Mouse (Mus musculus): Measurements from ENCODE around the gene Abca9. TPM values are rescaled to one million over a fixed set of nuclear protein-coding genes. Genes with fewer than 3 reads are reported as not detected.

The Abca9 gene
- polyA plus RNA-seq, 1 experiment from 2014 or later, result 1.5 TPM

DNA sequence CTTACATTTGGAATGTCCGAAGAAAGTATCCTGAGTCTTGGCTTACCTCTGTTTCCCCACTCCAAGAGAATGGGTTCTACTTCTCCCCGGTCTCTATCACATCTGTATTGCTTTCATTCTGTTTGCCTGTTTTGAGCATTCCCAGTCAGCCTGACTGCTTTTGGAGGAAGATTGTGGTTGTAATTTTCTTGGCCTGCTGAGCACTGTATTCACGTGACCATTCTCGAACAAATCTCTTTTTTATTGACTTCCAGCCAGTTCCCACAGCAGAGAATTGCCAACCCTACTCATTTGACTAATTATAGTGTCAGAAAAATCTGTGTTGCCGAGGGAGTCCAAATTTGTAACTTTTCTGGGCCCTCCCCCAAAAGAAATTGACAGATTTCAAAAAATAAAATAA, 72.1 kb downstream of the Abca9 start, which contains the start of gene Abca8a:
Gene Abca8a (minus strand): TSS at position 121 of the 400 bp plus-strand sequence.
- H3K4me2 ChIP-seq (ENCODE audit: low read depth, low read length), result peak within 1 kb of the TSS; percentile 17; the same call in 1 of the 2 replicates
- no peak within 1 kb of the TSS for H3K9ac ChIP-seq (ENCODE audit: low read depth, low read length)
- H3K36me3 ChIP-seq (ENCODE audit: control insufficient read depth, insufficient read depth), result no peaks in the 10 kb centered on the region
- 44% methylated on average over 5 of the region's 5 CpGs for WGBS (ENCODE audit: insufficient replicate concordance)
- H3K9me3 ChIP-seq (replicated peaks; ENCODE audit: control insufficient read depth, low read length), result no peaks in the 10 kb centered on the region
- no peaks in the 10 kb centered on the region for H3K27me3 ChIP-seq (ENCODE audit: control insufficient read depth, insufficient read depth, low read depth, low read length)
- H3K4me1 ChIP-seq (ENCODE audit: control insufficient read depth, low read depth, low read length), result no peaks in the 10 kb centered on the region
- no peak within 1 kb of the TSS for H3K27ac ChIP-seq (ENCODE audit: low read length)
- no peak for ATAC-seq (ENCODE audit: low read depth)
- no peak within 1 kb of the TSS for H3K4me3 ChIP-seq (ENCODE audit: low read depth, low read length)

DNA sequence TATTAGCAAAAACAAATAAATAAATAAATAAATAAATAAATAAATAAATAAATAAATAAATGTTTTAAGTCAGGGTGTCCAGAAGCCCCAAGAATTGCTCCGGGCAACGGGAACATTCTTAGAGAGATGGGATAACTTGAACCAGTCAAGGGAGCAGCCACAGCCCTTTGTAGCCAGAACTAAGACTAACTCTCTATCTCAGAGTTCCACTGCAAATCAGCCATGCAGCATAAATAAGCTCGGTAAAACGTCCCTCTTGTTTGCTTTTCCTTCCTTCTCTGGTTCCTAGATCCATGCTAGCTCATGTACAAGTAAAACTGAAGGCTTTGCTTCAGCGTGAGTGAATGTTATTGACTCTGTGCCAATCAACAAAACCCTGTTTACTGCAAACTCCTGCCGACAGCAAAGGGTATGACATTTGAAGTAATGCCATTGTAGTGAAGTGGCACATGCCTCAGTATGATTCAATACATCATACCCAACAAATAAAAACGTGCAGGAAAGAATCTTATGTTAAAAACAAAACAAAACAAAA, 73.1 kb downstream of the Abca9 start:
- Histone ChIP-seq H3K9ac (ENCODE audit: low read depth, low read length) (no peak overlapping the region), H3K9me3 (replicated peaks; ENCODE audit: control insufficient read depth, low read length) (no peaks in the 10 kb centered on the region), H3K4me1 (ENCODE audit: control insufficient read depth, low read depth, low read length) (no peaks in the 10 kb centered on the region), H3K36me3 (ENCODE audit: control insufficient read depth, insufficient read depth) (no peaks in the 10 kb centered on the region), H3K4me2 (ENCODE audit: low read depth, low read length) (0 out of 2 replicates have a peak overlapping the region, but pooled peaks have one; percentile 17), H3K27me3 (ENCODE audit: control insufficient read depth, insufficient read depth, low read depth, low read length) (no peaks in the 10 kb centered on the region), H3K4me3 (ENCODE audit: low read depth, low read length) (no peak overlapping the region), H3K27ac (ENCODE audit: low read length) (no peak overlapping the region)
- no peak for ATAC-seq (ENCODE audit: low read depth)
- WGBS (ENCODE audit: insufficient replicate concordance), result 49% methylated on average over 7 of the region's 7 CpGs

DNA sequence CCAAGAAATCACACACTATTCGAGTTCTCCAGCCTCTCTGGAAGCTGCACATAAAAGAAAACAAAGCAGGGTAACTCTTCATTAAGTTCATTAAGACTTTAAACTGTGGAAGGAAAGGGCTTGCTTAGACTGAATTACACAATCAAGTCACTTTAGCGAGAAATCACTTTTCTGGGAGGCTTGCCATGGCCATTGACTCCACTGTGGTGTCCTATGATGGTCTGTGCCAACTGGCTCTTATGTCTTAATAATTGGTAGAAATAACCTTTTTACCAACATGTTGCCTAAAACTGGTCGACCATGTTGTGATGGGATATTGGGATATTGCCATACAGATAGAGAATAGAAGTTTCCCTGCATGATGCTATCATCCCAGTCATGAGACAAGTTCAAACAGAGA, 73.8 kb downstream of the Abca9 start:
- WGBS (ENCODE audit: insufficient replicate concordance), result 54% methylated on average over 3 of the region's 3 CpGs
- Histone ChIP-seq H3K36me3 (ENCODE audit: control insufficient read depth, insufficient read depth) (no peaks in the 10 kb centered on the region), H3K27ac (ENCODE audit: low read length) (no peak overlapping the region), H3K9ac (ENCODE audit: low read depth, low read length) (no peak overlapping the region), H3K27me3 (ENCODE audit: control insufficient read depth, insufficient read depth, low read depth, low read length) (no peaks in the 10 kb centered on the region), H3K4me1 (ENCODE audit: control insufficient read depth, low read depth, low read length) (no peaks in the 10 kb centered on the region), H3K9me3 (replicated peaks; ENCODE audit: control insufficient read depth, low read length) (no peaks in the 10 kb centered on the region), H3K4me3 (ENCODE audit: low read depth, low read length) (no peak overlapping the region), H3K4me2 (ENCODE audit: low read depth, low read length) (no peak overlapping the region)
- ATAC-seq (ENCODE audit: low read depth), result no peak

DNA sequence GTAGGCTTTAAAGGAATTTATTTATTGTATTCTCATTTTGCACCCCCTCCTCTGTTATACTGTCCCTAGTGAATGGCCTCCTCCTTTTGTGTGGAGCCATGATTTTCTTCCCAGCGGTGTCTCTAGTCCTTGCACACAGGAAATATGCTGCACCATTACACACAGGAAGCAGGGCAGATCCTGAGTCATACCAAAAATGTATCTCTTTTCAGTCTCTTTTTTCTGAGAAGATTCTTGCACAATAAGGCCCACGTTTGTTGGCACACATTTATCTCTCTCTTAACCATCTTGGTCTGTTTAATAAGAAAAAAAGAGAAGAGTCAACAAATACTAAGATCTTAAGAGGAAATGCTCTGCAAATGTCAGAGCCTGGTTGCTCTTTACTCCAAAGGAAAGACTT, 76.7 kb downstream of the Abca9 start:
- no peaks in the 10 kb centered on the region for H3K9me3 ChIP-seq (replicated peaks; ENCODE audit: control insufficient read depth, low read length)
- WGBS (ENCODE audit: insufficient replicate concordance), result 34% methylated on average over 2 of the region's 2 CpGs
- ATAC-seq (ENCODE audit: low read depth), result no peak

DNA sequence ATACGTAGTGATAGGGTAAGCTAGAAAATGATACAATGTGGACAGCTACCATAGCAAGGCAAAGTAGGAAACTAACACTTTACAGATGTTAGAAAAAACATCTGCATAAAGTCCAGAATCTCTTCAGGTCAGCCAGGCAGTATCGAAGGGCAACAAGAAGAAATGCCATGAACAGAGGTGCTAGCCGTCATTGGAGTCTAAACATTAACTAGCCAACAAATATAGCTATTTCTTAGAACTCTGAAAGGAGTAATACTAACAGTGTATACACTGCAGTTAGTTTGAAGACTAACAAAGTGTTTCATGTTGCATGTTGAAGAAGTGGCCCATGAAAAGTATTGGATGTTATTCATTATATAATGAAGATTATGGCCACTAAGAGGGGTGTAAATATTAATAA, 95.8 kb downstream of the Abca9 start:
- no peaks in the 10 kb centered on the region for H3K27me3 ChIP-seq (ENCODE audit: control insufficient read depth, insufficient read depth, low read depth, low read length)
- H3K27ac ChIP-seq (ENCODE audit: low read length), result no peak overlapping the region
- H3K9ac ChIP-seq (ENCODE audit: low read depth, low read length), result no peak overlapping the region
- 49% methylated on average over 3 of the region's 3 CpGs for WGBS (ENCODE audit: insufficient replicate concordance)
- H3K36me3 ChIP-seq (ENCODE audit: control insufficient read depth, insufficient read depth), result no peaks in the 10 kb centered on the region
- ATAC-seq (ENCODE audit: low read depth), result 0 out of 2 replicates have a peak, but pooled peaks have one; percentile 51
- no peaks in the 10 kb centered on the region for H3K9me3 ChIP-seq (replicated peaks; ENCODE audit: control insufficient read depth, low read length)
- H3K4me3 ChIP-seq (ENCODE audit: low read depth, low read length), result no peak overlapping the region
- no peaks in the 10 kb centered on the region for H3K4me1 ChIP-seq (ENCODE audit: control insufficient read depth, low read depth, low read length)
- H3K4me2 ChIP-seq (ENCODE audit: low read depth, low read length), result no peak overlapping the region

More for the DNA sequence above, 76.7 kb downstream of the Abca9 start:
- Histone ChIP-seq H3K27ac (ENCODE audit: low read length) (no peak overlapping the region), H3K27me3 (ENCODE audit: control insufficient read depth, insufficient read depth, low read depth, low read length) (no peaks in the 10 kb centered on the region), H3K9ac (ENCODE audit: low read depth, low read length) (no peak overlapping the region), H3K36me3 (ENCODE audit: control insufficient read depth, insufficient read depth) (no peaks in the 10 kb centered on the region), H3K4me3 (ENCODE audit: low read depth, low read length) (no peak overlapping the region), H3K4me1 (ENCODE audit: control insufficient read depth, low read depth, low read length) (no peaks in the 10 kb centered on the region), H3K4me2 (ENCODE audit: low read depth, low read length) (no peak overlapping the region)

DNA sequence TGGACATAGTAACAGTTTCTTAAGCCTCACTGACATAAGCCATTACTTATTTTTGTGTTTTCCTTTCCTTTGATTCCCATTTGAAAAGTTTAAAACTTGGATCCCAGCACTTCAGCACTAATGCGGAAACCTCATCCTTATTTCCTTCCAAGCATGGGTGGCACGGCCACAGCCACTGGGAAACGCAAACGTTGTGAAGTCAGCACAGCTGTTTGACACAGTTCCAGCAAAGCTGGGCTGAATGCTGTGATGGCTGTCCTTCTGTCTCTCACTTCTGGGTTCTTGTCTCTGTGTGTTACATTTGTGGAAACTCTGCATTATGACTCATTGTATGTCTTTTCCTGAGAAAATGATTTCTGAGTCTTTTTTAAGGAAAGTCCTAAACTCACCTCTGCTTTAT, 107.0 kb downstream of the Abca9 start:
- Histone ChIP-seq H3K27ac (ENCODE audit: low read length) (no peak overlapping the region), H3K9me3 (replicated peaks; ENCODE audit: control insufficient read depth, low read length) (no peaks in the 10 kb centered on the region), H3K9ac (ENCODE audit: low read depth, low read length) (no peak overlapping the region), H3K27me3 (ENCODE audit: control insufficient read depth, insufficient read depth, low read depth, low read length) (no peaks in the 10 kb centered on the region), H3K36me3 (ENCODE audit: control insufficient read depth, insufficient read depth) (no peaks in the 10 kb centered on the region), H3K4me1 (ENCODE audit: control insufficient read depth, low read depth, low read length) (no peaks in the 10 kb centered on the region), H3K4me2 (ENCODE audit: low read depth, low read length) (no peak overlapping the region), H3K4me3 (ENCODE audit: low read depth, low read length) (no peak overlapping the region)
- no peak for ATAC-seq (ENCODE audit: low read depth)
- 45% methylated on average over 4 of the region's 4 CpGs for WGBS (ENCODE audit: insufficient replicate concordance)

DNA sequence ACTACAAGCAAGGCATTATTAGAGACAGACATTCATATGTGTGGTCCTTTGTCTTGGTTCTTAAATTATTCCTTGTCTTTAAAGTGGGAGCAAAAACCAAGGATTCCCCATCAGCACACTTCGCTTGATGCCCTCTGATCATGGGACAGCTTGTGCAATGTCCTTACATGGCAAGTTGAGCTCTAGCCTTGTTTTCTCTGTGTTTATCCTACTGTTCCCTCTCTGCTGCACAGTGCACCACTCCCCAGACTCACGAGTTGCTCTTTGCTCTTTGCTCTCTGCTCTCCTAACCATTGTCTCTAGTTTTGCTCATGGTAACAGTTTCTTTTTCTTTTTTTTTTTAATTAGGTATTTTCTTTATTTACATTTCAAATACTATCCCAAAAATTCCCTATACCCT, 107.9 kb downstream of the Abca9 start:
- H3K9ac ChIP-seq (ENCODE audit: low read depth, low read length), result no peak overlapping the region
- peak; percentile 84 for ATAC-seq (ENCODE audit: low read depth)
- 27% methylated on average over 2 of the region's 2 CpGs for WGBS (ENCODE audit: insufficient replicate concordance)

DNA sequence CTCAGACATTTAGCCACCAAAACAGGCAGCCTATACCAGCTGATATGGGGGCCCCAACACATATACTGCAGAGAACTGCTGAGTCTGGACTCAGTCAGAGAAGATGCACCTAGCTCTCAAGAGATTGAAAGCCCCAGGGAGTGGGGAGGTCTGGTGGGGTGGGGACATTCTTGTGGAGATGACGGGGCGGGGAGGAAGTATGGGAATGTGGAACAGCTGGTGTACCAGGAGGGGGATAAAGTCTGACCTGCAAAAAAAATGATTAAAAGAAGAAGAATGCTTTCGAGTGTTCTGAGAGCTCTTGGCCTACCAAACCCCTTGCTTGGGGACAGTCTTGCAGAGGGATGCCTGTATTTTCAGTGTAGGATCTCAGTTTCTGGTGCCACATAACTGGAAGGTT, 114.3 kb downstream of the Abca9 start:
- Histone ChIP-seq H3K9ac (ENCODE audit: low read depth, low read length) (no peak overlapping the region), H3K4me2 (ENCODE audit: low read depth, low read length) (no peak overlapping the region), H3K27ac (ENCODE audit: low read length) (no peak overlapping the region), H3K4me3 (ENCODE audit: low read depth, low read length) (no peak overlapping the region), H3K9me3 (replicated peaks; ENCODE audit: control insufficient read depth, low read length) (no peaks in the 10 kb centered on the region), H3K36me3 (ENCODE audit: control insufficient read depth, insufficient read depth) (no peaks in the 10 kb centered on the region), H3K27me3 (ENCODE audit: control insufficient read depth, insufficient read depth, low read depth, low read length) (no peaks in the 10 kb centered on the region), H3K4me1 (ENCODE audit: control insufficient read depth, low read depth, low read length) (no peaks in the 10 kb centered on the region)
- WGBS (ENCODE audit: insufficient replicate concordance), result 65% methylated on average over 3 of the region's 3 CpGs
- ATAC-seq (ENCODE audit: low read depth), result no peak

More for the DNA sequence above, 107.9 kb downstream of the Abca9 start:
- H3K27me3 ChIP-seq (ENCODE audit: control insufficient read depth, insufficient read depth, low read depth, low read length), result no peaks in the 10 kb centered on the region
- 0 out of 2 replicates have a peak overlapping the region, but pooled peaks have one; percentile 9 for H3K27ac ChIP-seq (ENCODE audit: low read length)
- no peaks in the 10 kb centered on the region for H3K9me3 ChIP-seq (replicated peaks; ENCODE audit: control insufficient read depth, low read length)
- H3K4me1 ChIP-seq (ENCODE audit: control insufficient read depth, low read depth, low read length), result no peaks in the 10 kb centered on the region
- no peak overlapping the region for H3K4me3 ChIP-seq (ENCODE audit: low read depth, low read length)
- H3K4me2 ChIP-seq (ENCODE audit: low read depth, low read length), result no peak overlapping the region
- no peaks in the 10 kb centered on the region for H3K36me3 ChIP-seq (ENCODE audit: control insufficient read depth, insufficient read depth)
